Mouse (Mus musculus) adrenal gland (tissue): ENCODE results near the gene Zglp1.
"Not testable (repeated sequence)": the region's sequence is repeated elsewhere in the genome, so short reads cannot be mapped to it uniquely, and the experiment has no call there.

Source experiments
- intact Hi-C: fragments of 180-260 bp; cut with DNase I; formaldehyde crosslinking; loops from one replicate; pipeline ENCODE4 v1.15.1; 2025

The Zglp1 gene

GRCm38 (mm10) chr9:21073044-21073840 lies 6.3 kb upstream of the Zglp1 start, which contains the start of the genes Gm49373 and Fdx1l:
Gene Gm49373, minus strand, starts transcription at chr9:21073096.
Gene Fdx1l, minus strand, starts transcription at chr9:21073614.
- intact Hi-C loops, result no loop called here

DNA sequence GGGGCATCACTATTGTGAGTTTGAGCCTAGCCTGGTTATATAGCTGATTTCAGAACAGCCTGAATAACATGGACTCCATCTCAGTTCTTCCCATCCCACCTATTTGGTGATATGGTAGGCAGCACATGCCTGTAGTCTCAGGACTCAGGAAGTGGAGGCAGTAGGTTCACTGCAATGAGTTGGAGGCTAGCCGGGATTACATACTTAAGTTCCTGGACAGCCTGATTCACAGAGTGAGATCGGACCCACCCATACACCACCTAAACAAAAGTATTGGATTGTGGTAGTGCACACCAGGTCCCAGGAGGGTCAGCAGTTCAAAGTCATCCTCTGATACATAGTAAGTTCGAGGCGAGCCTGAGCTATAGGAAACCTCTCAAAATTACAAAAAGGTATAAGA lies 5.7 kb upstream of the Zglp1 start:
- intact Hi-C loops, result no loop called here

DNA sequence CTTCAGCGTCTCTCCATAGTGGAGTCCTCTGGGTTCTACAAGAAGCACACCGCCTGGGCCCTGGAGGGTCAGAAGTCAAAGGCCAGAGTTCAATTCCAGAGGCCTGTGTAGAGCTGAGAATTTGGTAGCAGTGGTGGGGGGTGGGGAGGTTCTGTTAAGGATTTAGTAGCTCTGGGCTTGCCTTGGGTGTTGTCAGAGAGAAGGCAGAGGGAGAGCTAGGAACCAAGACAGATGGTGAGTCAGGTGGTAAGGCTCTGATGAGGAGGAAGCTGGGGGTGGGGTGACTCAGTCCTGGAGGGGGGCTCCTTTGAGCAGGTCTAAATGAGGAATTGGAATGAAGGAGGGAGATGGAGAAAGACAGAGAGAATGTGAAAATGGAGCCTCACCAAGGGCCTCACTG lies 4.0 kb downstream of the Zglp1 start:
- intact Hi-C loops, result no loop called here

- intact Hi-C loops, result no loop called here
These were observed 15.3 kb downstream of the Zglp1 start for GRCm38 (mm10) chr9:21051578-21051977.

- intact Hi-C loops, result no loop called here
These were observed 21.7 kb downstream of the Zglp1 start for GRCm38 (mm10) chr9:21045235-21045634.

DNA sequence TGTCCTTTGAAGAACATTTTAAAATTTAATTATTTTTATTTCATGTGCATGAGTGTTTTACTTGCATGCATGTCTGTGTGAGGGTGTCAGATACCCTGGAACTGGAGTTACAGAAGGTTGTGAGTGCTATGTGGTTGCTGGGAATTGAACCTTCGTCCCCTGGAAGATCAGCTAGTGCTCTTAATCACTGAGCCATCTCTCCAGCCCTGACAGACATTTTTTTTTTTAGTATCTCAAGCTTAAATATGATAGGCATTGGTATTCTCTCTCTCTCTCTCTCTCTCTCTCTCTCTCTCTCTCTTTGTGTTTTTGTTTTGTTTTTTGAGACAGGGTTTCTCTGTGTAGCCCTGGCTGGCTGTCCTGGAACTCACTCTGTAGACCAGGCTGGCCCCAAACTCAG lies 22.1 kb downstream of the Zglp1 start:
- intact Hi-C loops, result not testable (repeated sequence)

DNA sequence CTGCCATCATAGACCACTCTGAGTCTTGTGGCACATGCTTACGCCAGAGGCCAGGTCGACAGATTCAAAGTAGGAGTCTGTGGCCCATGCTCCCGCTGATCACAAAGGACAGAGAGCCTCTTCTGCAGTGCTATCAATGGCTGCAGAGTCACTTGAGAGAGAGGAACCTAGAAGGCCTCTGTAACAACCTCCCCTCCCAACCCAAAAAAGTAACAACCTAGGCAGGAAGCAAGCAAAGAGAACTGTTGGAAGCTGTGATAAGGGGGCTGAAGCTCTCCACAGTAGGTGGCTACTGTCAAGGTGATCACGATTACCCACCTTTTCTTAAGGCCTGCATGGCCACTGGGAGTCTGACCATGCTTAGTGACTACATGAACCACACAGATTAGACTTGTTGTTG lies 23.3 kb downstream of the Zglp1 start:
- intact Hi-C loops, result no loop called here

GRCm38 (mm10) chr9:21041308-21041707 lies 25.6 kb downstream of the Zglp1 start:
- intact Hi-C loops, result no loop called here

DNA sequence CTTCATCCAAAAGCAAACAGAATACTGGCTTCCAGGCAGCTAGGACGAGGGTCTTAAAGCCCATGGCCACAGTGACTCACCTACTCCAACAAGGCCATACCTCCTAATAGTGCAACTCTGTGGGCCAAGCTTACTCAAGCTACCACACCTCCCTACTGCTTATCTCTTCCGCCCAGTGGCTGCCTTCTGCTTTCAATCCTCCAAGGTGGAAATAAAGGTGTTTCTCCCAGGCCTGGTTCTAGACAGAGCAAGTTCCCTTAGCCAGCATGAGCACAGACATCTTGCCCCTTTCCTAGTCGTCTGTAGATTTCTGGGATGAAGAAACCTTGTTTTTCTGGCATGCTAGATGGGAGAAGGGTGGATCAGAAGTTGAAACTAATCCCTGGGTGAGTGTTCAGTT lies 27.1 kb downstream of the Zglp1 start:
- intact Hi-C loops, result no loop called here

DNA sequence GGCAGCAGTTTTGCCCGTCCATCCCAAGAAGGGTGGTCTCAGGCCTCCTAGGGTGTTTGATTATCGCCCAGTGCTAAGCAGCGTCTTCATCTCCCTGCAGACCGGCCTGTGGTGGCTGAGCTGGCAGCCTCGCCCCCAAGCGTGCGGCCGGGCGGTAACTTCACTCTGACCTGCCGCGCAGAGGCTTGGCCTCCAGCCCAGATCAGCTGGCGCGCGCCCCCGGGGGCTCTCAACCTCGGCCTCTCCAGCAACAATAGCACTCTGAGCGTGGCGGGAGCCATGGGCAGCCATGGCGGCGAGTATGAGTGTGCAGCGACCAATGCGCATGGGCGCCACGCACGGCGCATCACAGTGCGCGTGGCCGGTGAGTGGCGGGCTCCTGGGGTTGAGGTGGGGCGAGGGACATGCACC lies 29.4 kb downstream of the Zglp1 start:
- intact Hi-C loops, result no loop called here

DNA sequence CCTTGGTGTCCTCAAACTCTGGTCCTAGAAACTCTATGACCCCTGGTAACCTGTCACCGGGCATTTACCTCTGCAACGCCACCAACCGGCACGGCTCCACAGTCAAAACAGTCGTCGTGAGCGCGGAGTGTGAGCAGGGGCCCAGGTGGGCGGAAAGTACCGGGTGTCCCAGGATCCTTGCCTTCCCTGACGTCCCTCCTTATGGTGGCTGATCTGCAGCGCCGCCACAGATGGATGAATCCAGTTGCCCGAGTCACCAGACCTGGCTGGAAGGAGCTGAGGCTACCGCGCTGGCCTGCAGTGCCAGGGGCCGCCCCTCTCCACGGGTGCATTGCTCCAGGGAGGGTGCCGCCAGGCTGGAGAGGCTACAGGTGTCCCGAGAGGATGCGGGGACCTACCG lies 30.2 kb downstream of the Zglp1 start:
- intact Hi-C loops, result no loop called here

GRCm38 (mm10) chr9:21036161-21036560 lies 30.7 kb downstream of the Zglp1 start:
- intact Hi-C loops, result no loop called here

DNA sequence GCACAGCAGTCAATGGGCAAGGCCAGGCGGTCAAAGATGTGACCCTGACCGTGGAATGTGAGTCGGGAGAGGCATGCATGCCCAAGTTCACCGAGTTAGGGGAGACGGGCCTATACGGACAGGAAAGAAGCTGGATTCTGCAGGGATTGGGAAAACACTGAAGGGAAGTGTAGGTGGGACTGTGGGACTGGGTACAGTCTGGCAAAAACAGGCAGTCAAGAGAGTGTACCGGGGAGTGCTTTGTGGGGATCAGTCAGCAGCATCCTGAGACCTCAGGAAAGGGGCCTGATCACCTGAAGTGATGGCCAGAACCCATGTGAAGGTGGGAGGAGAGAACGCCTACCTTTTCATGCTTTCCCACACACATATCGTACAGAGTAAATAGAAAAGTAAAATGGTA lies 31.3 kb downstream of the Zglp1 start:
- intact Hi-C loops, result no loop called here

DNA sequence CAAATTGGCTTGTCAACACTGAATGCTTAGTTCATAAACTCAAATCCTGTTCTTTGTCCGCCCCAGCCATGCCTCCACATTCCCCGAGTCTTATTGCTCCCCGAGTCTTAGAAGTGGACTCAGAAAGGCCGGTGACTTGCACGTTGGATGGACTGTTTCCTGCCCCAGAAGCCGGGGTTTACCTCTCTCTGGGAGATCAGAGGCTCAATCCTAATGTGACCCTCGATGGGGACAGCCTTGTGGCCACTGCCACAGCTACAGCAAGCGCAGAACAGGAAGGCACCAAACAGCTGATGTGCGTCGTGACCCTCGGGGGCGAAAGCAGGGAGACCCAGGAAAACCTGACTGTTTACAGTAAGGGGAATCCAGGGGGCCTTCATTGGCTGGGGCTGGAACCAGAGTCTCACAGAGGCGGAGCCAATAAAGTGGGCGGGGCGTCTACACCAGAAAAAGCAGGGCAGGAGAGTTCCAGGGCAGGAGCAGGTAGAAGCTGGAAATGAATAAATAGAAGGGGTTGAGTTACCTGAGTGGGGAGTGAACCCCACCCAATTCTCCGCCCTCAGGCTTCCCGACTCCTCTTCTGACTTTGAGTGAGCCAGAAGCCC lies 32.3 kb downstream of the Zglp1 start:
- intact Hi-C loops, result loop anchor here (5.0 kb wide), 1 partner anchor 103 kb away; no protein-coding TSS in a partner anchor

DNA sequence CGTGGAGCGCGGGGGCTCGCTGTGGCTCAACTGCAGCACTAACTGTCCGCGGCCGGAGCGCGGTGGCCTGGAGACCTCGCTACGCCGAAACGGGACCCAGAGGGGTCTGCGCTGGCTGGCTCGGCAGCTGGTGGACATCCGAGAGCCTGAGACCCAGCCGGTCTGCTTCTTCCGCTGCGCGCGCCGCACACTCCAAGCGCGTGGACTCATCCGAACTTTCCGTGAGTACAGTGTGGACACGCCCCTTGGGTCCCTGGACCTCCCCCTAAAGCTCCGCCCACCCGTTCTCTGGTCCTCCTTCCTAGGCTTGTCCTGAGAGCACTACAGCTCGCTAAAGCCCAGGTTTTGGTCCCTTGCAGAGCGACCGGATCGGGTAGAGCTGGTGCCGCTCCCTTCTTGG lies 33.8 kb downstream of the Zglp1 start:
- intact Hi-C loops, result loop anchor here (5.0 kb wide), 1 partner anchor 104 kb away; no protein-coding TSS in a partner anchor

- intact Hi-C loops, result loop anchor here (5.0 kb wide), 1 partner anchor 105 kb away; no protein-coding TSS in a partner anchor
These were observed 34.4 kb downstream of the Zglp1 start for GRCm38 (mm10) chr9:21032491-21032890.

GRCm38 (mm10) chr9:21031896-21032351 lies 35.0 kb downstream of the Zglp1 start, which contains the start of gene Icam5:
Gene Icam5, plus strand, starts transcription at chr9:21032073.
- intact Hi-C loops, result loop anchor here (5.0 kb wide), 1 partner anchor 105 kb away; no protein-coding TSS in a partner anchor

GRCm38 (mm10) chr9:21031251-21031895 lies 35.5 kb downstream of the Zglp1 start:
- intact Hi-C loops, result loop anchor here (5.0 kb wide), 1 partner anchor 106 kb away; no protein-coding TSS in a partner anchor

DNA sequence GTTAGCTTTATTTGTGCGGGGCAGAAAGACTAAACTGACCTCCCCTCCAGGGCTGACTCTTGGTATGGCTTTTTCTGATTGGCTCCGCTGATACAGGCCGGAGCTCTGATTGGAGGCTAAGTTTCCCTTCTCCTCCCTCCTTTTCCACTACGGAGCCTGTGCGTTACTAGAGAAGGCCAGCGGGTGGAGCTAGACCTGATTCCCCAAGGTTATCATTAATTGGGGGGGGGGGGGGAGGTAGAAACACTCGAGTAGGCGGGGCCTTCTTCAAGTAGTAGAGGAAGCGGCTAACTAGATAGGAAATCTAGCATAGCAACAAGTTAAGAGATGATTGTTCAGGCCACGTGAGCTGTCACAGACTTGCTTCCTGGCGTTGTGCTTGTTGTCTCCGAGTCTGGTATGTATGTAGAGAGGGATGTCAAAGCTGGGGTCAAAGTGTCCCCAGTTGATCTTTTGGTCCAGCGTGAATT lies 36.1 kb downstream of the Zglp1 start:
- intact Hi-C loops, result loop anchor here (5.0 kb wide), 1 partner anchor 106 kb away; no protein-coding TSS in a partner anchor

GRCm38 (mm10) chr9:21030055-21030600 lies 36.8 kb downstream of the Zglp1 start:
- intact Hi-C loops, result loop anchor here (5.0 kb wide), 1 partner anchor 107 kb away; no protein-coding TSS in a partner anchor
